Mouse (Mus musculus): ENCODE measurements around the gene Tceal5.

DNA sequence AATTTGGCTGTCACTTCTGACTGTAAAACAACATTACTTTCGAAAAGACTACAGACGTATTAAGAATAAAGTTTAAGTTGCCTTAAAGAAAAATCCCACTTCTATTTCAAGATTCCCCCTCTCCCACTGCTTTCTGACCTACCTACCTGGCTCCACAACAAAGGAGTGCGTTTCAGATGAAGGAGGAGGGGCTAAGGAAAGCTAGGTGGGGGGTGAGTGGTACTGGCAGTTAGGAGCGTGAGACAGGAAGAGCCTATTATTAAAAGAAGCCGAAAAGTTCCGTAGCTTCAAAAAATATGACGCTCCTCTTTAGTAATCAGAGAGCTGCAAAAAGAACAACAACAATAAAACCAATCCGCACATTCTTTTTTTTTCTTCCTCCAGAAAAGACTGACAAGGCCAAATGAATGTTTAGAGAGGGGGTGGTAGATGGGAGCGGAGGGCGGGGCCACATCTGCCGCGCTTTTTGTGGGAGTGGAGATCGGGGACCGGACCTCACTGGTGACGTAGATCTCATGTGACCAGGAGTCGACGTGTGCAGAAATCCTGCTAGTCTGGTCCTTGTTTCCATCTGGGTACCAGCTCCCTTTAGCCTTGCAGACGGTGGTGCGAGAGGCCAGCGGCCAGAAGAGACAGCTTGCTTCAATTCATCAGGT lies 41.0 kb upstream of the Tceal5 start, which contains the start of gene Tceal9:
- TF ChIP-seq POLR2A (IDR thresholded peaks at IDR 0.05; ENCODE audit: extremely low read depth, insufficient read depth, low read length): peak; percentile 96
- no peak for TF ChIP-seq CTCF (IDR thresholded peaks at IDR 0.05; ENCODE audit: extremely low read depth, insufficient read depth, low read length)
